Mouse (Mus musculus): ENCODE measurements around the gene Mtmr12. TPM values are rescaled to one million over a fixed set of nuclear protein-coding genes. Genes with fewer than 3 reads are reported as not detected.

Mtmr12 gene
- total RNA-seq, 2 experiments from 2014 or later, result 16.3 to 17.6 TPM

DNA sequence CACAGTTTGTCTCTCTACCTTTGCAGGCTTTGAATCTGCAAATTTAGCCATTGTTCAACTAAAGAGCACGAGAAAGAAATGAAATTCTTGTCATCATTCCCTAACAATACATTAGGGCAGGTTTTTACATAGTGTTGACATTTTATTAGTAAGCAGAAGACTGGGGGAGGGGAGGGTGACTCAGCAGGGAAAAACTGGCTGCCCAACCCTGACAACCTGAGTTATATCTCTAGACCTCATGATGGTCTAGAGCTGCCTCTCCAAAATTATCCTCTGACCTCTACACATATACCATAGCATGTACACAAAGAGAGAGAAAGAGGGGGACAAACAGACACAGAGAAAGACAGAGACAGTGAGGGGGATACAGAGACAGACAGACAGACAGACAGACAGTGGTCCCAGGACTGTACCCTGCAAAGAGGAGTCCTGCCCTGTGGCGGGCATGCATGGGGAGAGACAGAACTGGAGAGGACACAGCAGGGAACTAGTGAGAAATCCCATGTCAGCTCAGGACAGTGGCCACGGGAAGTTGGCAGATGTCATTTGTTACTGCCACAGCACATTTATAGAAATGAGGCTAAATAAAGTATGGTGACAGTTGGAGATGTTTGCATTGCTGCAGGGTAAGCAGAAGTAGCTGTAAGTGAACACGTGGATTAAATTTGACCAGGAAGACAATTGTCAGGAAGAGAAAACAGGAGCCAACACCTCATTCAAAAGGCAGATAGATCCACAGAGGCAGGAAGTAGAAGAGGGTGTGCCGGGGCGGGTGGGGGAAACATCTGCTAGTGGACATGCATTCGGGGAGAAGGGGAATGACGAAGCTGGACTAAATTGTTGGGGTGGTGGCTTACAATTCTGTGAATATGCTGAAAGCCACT lies 101.6 kb downstream of the Mtmr12 start:
- DNase-seq (ENCODE audit: extremely low spot score in 1 of 2, low spot score in 2 of 2), result peak in 1 of 2 experiments; percentile 38
- intact Hi-C loops (cut with DNase I), result no loop called here

DNA sequence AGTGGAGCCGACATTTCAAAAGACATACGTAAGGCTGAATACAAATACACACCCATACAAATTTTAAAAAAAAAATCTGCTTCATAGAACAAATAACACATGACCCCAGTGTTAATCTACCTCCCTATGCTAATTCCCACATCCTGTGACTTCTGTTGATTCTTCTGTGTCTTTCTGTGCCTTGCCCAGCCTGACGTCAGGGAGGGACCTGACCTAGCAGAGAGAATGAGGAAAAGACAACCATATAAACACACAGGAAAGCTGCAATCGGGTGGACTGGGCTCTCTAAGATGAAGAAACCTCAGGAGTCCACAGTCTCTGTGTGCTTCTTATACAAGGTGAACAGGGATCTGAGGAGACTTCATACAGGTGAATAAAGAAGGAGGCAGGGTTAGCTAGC lies 102.3 kb downstream of the Mtmr12 start:
- DNase-seq (ENCODE audit: extremely low spot score in 1 of 2, low spot score in 2 of 2), result no peak
- intact Hi-C loops (cut with DNase I), result no loop called here

DNA sequence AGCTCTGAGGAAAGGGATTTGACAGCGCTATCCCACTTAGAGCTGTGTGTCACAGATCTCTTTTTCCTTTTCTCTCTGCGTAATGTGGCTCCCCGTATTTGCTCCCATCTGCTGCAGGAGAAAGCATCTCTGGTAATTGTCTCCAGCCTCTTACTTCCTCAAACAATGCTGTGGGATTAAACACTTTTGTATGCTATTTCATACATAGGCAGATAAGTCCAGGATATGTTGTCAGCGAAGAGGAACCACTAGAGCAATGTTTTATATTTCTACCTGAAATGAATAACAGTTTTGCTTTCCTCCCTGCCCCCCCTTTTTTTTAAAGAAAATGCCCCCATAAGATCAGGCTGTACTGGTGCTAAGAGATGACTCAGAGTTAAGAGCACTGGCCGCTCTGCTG lies 103.7 kb downstream of the Mtmr12 start:
- intact Hi-C loops (cut with DNase I), result no loop called here
- DNase-seq (ENCODE audit: extremely low spot score in 1 of 2, low spot score in 2 of 2), result no peak

GRCm38 (mm10) chr15:12310676-12311075 lies 105.8 kb downstream of the Mtmr12 start:
- intact Hi-C loops (cut with DNase I), result no loop called here
- no peak for DNase-seq (ENCODE audit: extremely low spot score in 1 of 2, low spot score in 2 of 2)

- DNase-seq (ENCODE audit: extremely low spot score in 1 of 2, low spot score in 2 of 2), result no peak
- intact Hi-C loops (cut with DNase I), result no loop called here
Measured at GRCm38 (mm10) chr15:12311465-12311864, 106.6 kb downstream of the Mtmr12 start.

GRCm38 (mm10) chr15:12313255-12313654 lies 108.4 kb downstream of the Mtmr12 start:
- DNase-seq (ENCODE audit: extremely low spot score in 1 of 2, low spot score in 2 of 2), result no peak
- intact Hi-C loops (cut with DNase I), result no loop called here

GRCm38 (mm10) chr15:12314584-12314983 lies 109.8 kb downstream of the Mtmr12 start:
- intact Hi-C loops (cut with DNase I), result no loop called here
- no peak for DNase-seq (ENCODE audit: extremely low spot score in 1 of 2, low spot score in 2 of 2)

GRCm38 (mm10) chr15:12315996-12316395 lies 111.2 kb downstream of the Mtmr12 start:
- intact Hi-C loops (cut with DNase I), result no loop called here
- no peak for DNase-seq (ENCODE audit: extremely low spot score in 1 of 2, low spot score in 2 of 2)

DNA sequence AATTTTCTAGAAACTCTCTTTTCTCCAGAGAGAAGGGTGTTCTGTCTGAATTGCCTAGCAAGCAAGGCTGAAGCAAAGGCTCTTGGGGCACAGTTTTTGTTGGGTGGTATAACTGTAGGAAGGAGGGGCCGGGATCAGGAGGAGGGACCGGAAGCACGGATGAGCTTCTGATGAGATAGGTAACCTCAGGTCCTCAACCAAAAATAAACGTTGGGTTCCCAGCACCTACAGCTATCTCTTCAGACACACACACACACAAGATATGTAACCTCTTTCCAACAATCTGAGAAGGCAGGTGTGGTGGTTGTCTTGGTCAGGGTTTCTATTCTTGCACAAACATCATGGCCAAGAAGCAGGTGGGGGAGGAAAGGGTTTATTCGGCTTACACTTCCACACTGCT lies 112.5 kb downstream of the Mtmr12 start:
- intact Hi-C loops (cut with DNase I), result no loop called here

DNA sequence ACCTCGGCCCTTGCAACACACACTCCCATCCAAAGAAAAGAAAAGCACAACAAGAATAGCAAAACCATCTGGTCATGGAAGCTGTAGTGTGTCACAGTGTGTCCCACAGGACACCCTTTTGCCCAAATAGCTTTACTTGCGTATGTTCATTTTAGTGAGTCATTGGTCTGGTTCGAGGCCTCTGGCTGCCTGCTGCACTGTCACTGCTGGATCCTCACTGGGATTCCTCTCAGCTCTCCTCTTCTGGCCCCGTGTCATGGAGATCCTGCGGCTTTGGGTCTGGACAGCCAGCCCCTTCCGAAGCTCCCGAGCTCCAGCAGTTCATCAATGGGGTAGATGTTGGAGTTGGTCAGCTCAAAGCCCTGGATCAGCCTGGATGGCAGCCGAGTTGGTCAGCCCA lies 113.6 kb downstream of the Mtmr12 start:
- intact Hi-C loops (cut with DNase I), result no loop called here
- DNase-seq (ENCODE audit: extremely low spot score in 1 of 2, low spot score in 2 of 2), result no peak

More for the DNA sequence above, 112.5 kb downstream of the Mtmr12 start:
- no peak for DNase-seq (ENCODE audit: extremely low spot score in 1 of 2, low spot score in 2 of 2)

GRCm38 (mm10) chr15:12319889-12320288 lies 115.1 kb downstream of the Mtmr12 start:
- DNase-seq (ENCODE audit: extremely low spot score in 1 of 2, low spot score in 2 of 2), result no peak
- intact Hi-C loops (cut with DNase I), result loop anchor here (5.0 kb wide), 1 partner anchor 53 kb away; no protein-coding TSS in a partner anchor

GRCm38 (mm10) chr15:12320441-12321090 lies 115.7 kb downstream of the Mtmr12 start:
- intact Hi-C loops (cut with DNase I), result loop anchor here (5.0 kb wide), 1 partner anchor 53 kb away; no protein-coding TSS in a partner anchor
- no peak for DNase-seq (ENCODE audit: extremely low spot score in 1 of 2, low spot score in 2 of 2)

DNA sequence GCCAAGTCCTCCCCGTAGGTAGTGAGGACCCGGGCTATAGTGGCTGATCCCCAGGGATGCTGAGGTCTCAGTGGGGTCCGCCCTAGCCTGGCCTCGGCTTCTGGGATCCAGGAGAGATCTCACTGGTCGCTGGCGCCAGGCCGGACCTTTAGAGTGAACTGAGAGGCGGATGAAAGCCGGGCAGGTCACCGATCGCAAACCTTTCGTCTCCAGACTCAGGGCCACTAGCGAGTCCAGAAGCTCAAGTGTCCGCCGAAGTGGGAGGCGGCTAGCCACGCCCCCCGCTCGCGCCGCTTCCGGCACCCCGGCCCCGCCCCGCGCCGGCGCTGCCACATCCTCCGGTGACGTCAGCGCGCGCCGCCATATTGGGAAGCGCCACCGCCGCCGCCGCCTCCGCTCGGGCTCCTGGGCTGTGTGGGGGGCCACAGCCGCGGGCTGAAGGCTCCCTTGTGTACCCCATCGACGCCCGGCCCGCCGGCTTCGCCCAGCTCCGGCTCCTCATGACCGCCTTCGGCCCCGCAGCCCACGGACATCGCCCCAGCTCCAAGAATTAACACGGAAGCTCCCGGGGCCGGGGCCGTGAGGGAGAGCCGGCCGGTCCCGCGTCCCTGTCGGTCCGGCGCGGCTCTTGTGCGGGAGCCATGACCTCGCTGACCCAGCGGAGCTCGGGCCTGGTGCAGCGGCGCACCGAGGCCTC lies 116.4 kb downstream of the Mtmr12 start, which contains the start of gene Golph3:
TSS of gene Golph3 (plus strand) at position 360 of the 697 bp plus-strand sequence.
- intact Hi-C loops (cut with DNase I), result loop anchor here (5.0 kb wide), 1 partner anchor 54 kb away; no protein-coding TSS in a partner anchor
- DNase-seq (ENCODE audit: extremely low spot score in 1 of 2, low spot score in 2 of 2), result peak; percentile 90 to 98

DNA sequence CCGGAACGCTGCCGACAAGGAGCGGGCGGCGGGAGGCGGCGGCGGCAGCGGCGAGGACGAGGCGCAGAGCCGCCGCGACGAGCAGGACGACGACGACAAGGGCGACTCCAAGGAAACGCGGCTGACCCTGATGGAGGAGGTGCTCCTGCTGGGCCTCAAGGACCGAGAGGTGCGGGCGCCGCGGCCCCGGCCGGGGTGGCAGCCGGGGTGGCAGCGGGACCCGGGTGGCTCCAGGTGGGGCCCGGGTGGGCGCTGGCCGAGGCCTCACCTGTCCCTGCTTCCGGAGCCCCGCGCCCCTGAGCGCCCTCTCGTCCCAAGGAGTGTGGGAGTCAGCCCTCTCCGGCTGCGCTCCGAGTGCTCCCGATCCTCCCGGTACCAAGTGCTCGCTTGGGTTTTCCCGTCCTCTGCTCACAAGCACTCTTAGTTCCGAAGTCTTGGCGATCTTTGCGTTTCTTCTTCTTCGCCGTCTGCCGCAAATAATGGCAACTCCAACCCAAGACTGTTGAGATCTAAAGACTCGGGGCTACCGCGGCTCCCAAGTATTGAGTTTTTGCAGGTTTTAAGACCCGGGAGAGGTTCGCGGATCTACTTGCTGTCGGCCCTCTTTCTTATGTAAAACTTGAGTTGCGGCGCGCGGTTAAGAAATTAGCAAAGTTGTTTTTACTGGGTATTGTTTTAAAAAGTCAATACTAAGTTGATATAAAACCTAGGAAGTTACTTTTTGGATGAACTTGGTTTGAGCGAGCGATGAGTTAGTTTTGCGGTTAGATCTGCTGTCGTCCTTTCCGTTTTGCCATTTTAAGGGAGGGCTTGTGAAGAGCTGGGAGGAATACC lies 117.2 kb downstream of the Mtmr12 start, which contains the start of gene 1810049J17Rik:
TSS of gene 1810049J17Rik (minus strand) at position 112 of the 834 bp plus-strand sequence.
- intact Hi-C loops (cut with DNase I), result loop anchor here (5.0 kb wide), 1 partner anchor 55 kb away; no protein-coding TSS in a partner anchor
- DNase-seq (ENCODE audit: extremely low spot score in 1 of 2, low spot score in 2 of 2), result no peak

DNA sequence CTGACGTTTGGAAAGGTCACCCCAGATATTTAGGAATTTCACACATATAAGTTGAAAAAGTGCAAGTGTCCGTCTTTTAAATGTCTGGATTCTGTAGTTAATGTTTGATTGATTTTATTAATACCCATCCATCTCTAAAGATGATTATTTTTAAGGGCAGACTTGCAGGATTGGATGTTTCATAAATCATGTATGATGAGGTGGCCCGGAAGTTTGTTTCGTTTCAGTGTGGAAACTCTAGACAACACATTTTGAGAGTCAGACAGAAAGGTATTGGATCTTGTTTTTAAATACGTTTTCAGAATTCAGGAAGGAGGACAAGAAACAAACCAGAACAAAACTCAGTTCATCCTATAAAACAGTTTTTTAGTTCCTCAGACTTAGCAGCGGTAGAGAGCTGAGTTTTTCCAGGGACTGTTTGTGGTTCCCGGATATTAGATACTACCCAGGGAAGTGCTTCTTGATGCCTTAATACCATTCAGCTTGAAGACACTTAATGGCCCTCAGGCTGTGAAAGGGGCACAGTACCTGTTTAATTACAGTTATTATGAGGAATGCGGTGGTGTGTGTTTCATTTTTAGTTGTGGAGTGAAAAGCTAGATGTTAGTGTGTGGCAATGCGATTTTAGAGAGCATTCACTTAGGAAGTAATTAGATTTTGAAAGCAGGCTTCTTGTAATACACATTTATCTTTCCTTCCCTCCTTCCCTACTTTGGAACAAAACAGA lies 118.0 kb downstream of the Mtmr12 start:
- intact Hi-C loops (cut with DNase I), result loop anchor here (5.0 kb wide), 1 partner anchor 56 kb away; no protein-coding TSS in a partner anchor
- no peak for DNase-seq (ENCODE audit: extremely low spot score in 1 of 2, low spot score in 2 of 2)
